Mouse (Mus musculus) small intestine, adult 2 months (tissue): ENCODE results near the gene Mief2.

Source experiments
- CTCF ChIP-seq: fragments of 200-500 bp; IDR thresholded peaks from 2 replicates; pipeline ENCODE4 v1.5.1; 2012; ENCODE audit warnings: low read depth, mild to moderate bottlenecking, control low read depth, inconsistent platforms, low read length, moderate library complexity, mixed read lengths; ENCODE audit not compliant: insufficient replicate concordance, insufficient read length; ENCODE audit errors: extremely low read depth
- POLR2A ChIP-seq: fragments of 200-500 bp; IDR thresholded peaks from 2 replicates; pipeline ENCODE4 v1.6.1; 2012; ENCODE audit warnings: low read depth, mild to moderate bottlenecking, control low read depth, inconsistent platforms, low read length, moderate library complexity

DNA sequence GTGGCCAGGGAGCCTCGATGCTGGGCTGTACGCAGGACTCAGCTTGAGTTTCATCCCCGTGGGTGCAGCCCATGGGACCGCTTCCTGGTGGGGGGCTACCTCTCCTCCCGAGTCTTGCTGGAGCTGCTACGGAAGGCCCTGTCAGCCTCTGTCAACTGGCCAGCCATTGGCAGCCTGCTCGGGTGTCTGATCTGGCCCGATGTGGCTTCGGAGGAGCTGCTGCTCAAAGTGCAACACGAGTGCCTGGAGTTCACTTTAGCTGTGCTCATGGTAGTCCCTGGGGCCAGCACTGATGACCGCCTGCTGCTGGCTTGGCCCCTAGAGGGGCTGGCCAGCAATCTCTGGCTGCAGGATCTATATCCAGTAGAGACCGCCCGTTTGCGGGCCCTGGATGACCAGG is 3.1 kb downstream of the Mief2 start:
- TF ChIP-seq CTCF = no peak
- no peak for TF ChIP-seq POLR2A
